In the genomic region with DNA sequence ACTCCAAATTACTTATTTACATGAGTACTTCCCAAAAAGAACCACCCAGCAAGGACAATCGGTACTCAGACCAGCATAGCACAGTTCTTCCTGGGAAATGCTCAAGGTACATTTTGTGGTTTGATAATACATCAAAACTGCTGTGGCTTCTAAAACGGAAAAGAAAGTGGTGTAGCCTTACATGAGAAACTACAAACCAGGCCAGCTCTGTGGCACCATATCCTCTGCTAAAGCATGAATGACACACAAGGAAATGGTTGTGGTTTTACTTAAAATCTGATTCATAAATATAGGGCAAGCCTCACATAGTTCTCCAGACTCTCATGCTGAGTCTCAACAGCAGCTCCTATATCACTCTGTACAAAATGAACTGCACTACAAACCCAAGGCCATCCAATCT, we compare ENCODE assay signal across 17 mouse cellular contexts. TPM values are rescaled to one million over a fixed set of nuclear protein-coding genes. Genes with fewer than 3 reads are reported as not detected.
DNase-seq lines count a peak whose midpoint lies in the region; ATAC-seq and TF ChIP-seq lines count a peak whose summit lies in the region.
"Had no signal": no experiment of that assay in that cellular context is flagged by ENCODE, and none has a peak within 500 bp of the region (broad histone marks: within the 10 kb centered on the region; RNA-seq: fewer than 3 reads in every experiment).

No protein-coding gene starts in this region.

- no peak overlapping the region for H3K4me3 ChIP-seq in thymus, adult 2 months (ENCODE audit: control insufficient read depth, insufficient read depth, low read length)
- H3K4me3 ChIP-seq: left cerebral cortex, adult 2 months; limb, embryonic 15.5 days; lung, embryonic 15.5 days; midbrain, embryonic 13.5 days; neural tube, embryonic 15.5 days had no signal

- peak; percentile 96 for ATAC-seq in inflammation-experienced regulatory T-cells, adult 6 months
- ATAC-seq: intestine, embryonic 16.5 days; midbrain, embryonic 13.5 days had no signal

- no peak for TF ChIP-seq CTCF in thymus, adult 2 months (IDR thresholded peaks at IDR 0.05; ENCODE audit: borderline replicate concordance, control insufficient read depth, extremely low read depth, insufficient read depth, low read length, poor library complexity)

- 1% methylated on average over 2 of the region's 2 CpGs for WGBS in thymus, adult 2 months

- H3K27ac ChIP-seq in thymus, adult 2 months (ENCODE audit: control insufficient read depth, insufficient read depth, low read length), result no peak overlapping the region
- H3K27ac ChIP-seq: left cerebral cortex, adult 2 months; limb, embryonic 15.5 days; lung, embryonic 15.5 days; midbrain, embryonic 13.5 days; neural tube, embryonic 15.5 days had no signal

- peak; percentile 82 for DNase-seq in CD4-positive helper T cell, adult 2 months (ENCODE audit: low read depth, low spot score)
- peak; percentile 67 for DNase-seq in NIH3T3 (ENCODE audit: low read depth)
- DNase-seq in thymus, adult 2 months, result peak; percentile 18
- no peak for DNase-seq in layer of hippocampus, adult 18-20 months (ENCODE audit: low spot score in 2 of 2)
- DNase-seq in urinary bladder, postnatal 36 days (ENCODE audit: low spot score in 2 of 2), result no peak
- no peak for DNase-seq in neural tube, embryonic 10.5 days (ENCODE audit: extremely low spot score, low spot score)
- DNase-seq: adrenal gland, adult 8-10 months; cerebellum, postnatal 25 days; heart, postnatal 4 days; right cerebral cortex, adult 18-20 months had no signal

- TF ChIP-seq POLR2A in thymus, adult 2 months (IDR thresholded peaks at IDR 0.05; ENCODE audit: control insufficient read depth, extremely low read depth, insufficient read depth, low read length, poor library complexity), result no peak

- H3K4me1 ChIP-seq in thymus, adult 2 months (replicated peaks; ENCODE audit: control insufficient read depth, insufficient read depth, low read length), result peaks cover 6% of the 10 kb centered on the region
- H3K4me1 ChIP-seq: midbrain, embryonic 13.5 days; neural tube, embryonic 15.5 days had no signal

- H3K36me3 ChIP-seq in thymus, adult 2 months (ENCODE audit: control insufficient read depth, insufficient read depth, low read length), result peaks cover 5% of the 10 kb centered on the region
- H3K36me3 ChIP-seq: lung, embryonic 15.5 days had no signal

- no peaks in the 10 kb centered on the region for H3K27me3 ChIP-seq in thymus, adult 2 months (ENCODE audit: control insufficient read depth, insufficient read depth, low read length)
- H3K27me3 ChIP-seq: limb, embryonic 15.5 days; lung, embryonic 15.5 days; midbrain, embryonic 13.5 days; neural tube, embryonic 15.5 days had no signal

RNA-seq across cellular contexts. Expression of a gene that starts 48.3 kb away (rescaled TPM):
- 10 to 100 TPM; 31.5 to 41.1 (median 34.3) TPM for polyA plus RNA-seq in inflammation-experienced regulatory T-cells, adult 6 months (2017; shearing (Covaris generic))
- polyA plus RNA-seq in thymus, adult 2 months (2012; rRNA removed), result 6.5 and 7.4 TPM in 2 replicates
- 10 to 100 TPM; 33.2 to 33.8 TPM for total RNA-seq in layer of hippocampus, adult 18-20 months (2021)

RNA-seq across cellular contexts. Expression of a gene that starts 58.0 kb away (rescaled TPM):
- not detected for polyA plus RNA-seq in inflammation-experienced regulatory T-cells, adult 6 months (2017; shearing (Covaris generic))
- 0.04 and 0.08 TPM in 2 replicates for polyA plus RNA-seq in thymus, adult 2 months (2012; rRNA removed)
- total RNA-seq in layer of hippocampus, adult 18-20 months (2021), result under 1 TPM; 0.28 to 0.47 TPM
- total RNA-seq: heart, postnatal 4 days; left cerebral cortex, adult 2 months had no signal
- polyA plus RNA-seq: intestine, embryonic 16.5 days; midbrain, embryonic 13.5 days; neural tube, embryonic 15.5 days had no signal

Comparison
In these comparisons a context has a peak if more than half of its experiments do, and no peak if none do; other contexts are left out.
1. DNase-seq: peak in CD4-positive helper T cell, adult 2 months (single experiment), NIH3T3 (single experiment) and thymus, adult 2 months (single experiment); none in layer of hippocampus, adult 18-20 months (0 of 2), urinary bladder, postnatal 36 days (0 of 2) and neural tube, embryonic 10.5 days (single experiment).